Mouse (Mus musculus) frontal cortex, adult 2 months (tissue): ENCODE results near the gene Pusl1. TPM values are rescaled to one million over a fixed set of nuclear protein-coding genes. Genes with fewer than 3 reads are reported as not detected.

ENCODE experiments used
- DNase-seq, 2 experiments: peaks; one replicate each; pipeline ENCODE4 v3.0.0; 2022; ENCODE audit warnings: low spot score in 1 of 2; ENCODE audit errors: extremely low spot score in 1 of 2
- polyA plus RNA-seq: library from polyadenylated mRNA; depleted of rRNA; stranded (reverse); fragments of >200 nt; gene quantifications from 2 replicates; pipeline ENCODE4 v1.2.3, GENCODE M21; 2012; rRNA removed

The Pusl1 gene
- polyA plus RNA-seq, 1 experiment: 86.6 TPM

DNA sequence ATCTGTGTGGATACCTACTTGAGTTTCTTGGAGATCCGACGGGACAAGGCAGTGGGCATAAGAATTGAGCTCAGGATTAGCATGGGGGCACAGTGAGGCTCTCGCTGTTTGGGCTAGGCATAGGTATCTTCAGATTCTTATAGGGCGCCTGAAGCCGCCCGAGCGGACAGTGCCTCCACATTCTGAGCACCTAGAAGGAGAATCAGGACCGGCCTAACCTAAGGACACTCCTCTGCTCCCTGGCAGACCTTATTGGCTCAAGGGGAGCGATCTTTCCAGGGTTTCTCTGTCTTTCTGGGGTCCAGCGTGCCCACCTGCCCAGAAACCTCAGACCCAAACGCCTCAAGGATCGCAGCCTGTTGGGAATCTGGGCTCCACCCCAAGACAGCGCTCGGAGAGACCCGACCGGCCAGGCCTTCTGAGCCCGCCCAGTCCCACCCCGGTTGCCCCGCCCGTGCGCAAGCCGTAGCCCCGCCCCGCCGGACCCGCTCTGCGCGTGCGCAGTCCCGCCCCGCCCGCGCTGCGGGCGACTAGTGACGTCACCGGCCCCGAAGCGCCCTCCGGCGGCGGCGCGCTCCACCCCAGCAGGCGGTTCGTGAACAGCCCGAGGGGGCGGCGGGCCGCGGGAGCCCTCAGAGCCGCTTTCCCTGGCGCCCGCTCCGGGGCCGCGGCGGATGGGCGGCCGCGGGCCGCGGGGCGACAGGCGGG is 44.6 kb downstream of the Pusl1 start, which contains the start of gene Dvl1:
Gene Dvl1 (plus strand): TSS at position 532 of the 708 bp plus-strand sequence.
- DNase-seq: peak; percentile 63 to 96

- DNase-seq: no peak
Observed at GRCm38 (mm10) chr4:155843231-155843630, 48.4 kb downstream of the Pusl1 start.

- DNase-seq: no peak
Observed at GRCm38 (mm10) chr4:155841651-155842270, 49.8 kb downstream of the Pusl1 start.

GRCm38 (mm10) chr4:155841003-155841454 is 50.6 kb downstream of the Pusl1 start:
- no peak for DNase-seq

DNA sequence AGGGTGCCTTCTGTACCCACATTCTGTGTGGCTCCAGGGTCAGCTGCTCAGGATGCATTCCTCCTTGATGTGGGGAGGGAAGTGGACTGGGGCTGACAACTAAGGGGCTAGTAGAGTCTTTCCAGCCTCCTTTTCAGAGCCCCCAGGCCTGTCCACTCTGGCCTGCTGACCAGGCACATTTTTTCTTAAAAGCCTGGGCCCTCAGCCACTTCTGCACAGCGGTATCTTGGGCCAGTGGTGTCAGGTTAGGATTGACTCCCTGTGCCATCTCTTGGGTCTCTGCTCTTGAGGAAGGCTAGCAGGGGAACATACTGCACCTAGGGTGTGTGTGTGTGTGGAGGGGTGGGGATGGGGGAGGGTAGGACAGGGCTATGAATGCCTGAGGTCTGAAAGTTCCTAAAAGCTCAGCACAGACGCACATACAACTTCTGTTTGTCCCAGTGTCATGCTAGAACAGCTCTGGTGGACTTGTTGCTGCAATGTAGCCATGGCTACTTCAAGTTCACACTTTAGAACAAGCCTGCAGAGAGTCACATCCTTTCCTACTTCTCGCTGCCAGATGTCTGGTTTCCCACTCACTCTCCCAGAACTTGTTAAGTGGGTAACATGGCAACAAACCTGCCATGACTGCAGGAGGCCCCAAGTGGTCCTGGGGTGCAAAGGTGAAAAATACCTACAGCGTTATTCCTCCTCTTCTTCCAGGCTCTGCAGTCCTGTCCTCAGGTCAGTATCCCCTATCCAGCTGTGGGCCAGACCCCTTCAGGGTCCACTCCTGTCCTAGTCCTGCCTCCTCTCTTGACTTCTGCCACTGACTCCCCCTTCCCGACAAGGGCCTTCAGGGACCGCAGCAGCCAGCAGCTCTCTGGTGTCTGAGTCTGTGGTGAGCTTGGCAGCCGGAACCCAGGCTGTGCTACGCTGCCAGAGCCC is 51.2 kb downstream of the Pusl1 start:
- DNase-seq: no peak

- no peak for DNase-seq
Observed at GRCm38 (mm10) chr4:155839483-155839910, 52.1 kb downstream of the Pusl1 start, which contains the start of gene Mxra8. Gene Mxra8 (plus strand): TSS chr4:155839680.

DNA sequence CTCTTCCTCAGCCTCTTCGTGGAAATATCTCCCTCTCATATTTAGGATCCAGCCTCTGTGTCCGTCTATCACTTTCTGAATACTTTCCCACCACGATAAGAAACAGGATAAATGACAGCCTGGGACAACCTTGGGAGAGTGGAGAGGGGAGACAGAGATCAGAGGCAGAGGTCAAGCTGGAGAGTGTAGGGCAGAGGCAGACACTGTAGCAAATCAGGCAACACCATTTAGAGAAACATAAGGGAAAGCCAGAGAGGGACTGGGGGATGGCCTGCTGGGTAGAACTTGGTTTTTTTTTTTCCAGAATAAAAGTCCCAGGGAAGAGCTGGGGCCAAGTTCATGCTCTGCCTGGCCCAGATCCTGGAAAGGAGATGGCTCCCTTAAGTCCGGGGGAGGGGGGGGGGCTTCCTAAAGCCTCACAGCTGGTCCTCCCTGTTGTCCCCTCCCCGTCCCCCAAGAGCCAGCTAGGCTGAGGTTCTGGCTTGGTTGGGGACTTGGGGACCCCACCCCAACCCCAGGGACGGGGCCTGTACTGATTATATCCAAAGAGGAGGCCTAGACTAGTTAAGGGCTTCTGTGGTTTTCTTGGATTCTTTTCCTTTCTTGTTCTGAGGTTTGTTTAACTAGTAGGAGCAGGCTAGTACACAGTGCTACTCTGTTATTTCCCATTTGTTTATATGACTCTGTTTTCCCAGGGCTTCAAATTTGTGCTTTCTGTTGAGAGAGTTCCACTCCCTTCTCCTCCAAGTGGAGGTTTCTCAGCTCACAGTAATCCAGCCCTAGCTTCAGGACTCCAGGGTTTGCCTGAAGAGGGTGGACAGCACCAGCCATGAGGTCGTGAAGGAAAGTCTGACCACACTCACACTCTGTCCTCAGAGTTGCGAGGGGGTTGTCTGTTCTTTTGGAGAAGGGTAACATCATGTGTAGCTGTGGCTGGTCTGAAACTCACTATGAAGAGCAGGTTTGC is 53.1 kb downstream of the Pusl1 start:
- DNase-seq: no peak

Other genes with a start within 250 kb of the Pusl1 start
- not detected in 2 replicates for gene Gm10563, start 246.4 kb downstream of the Pusl1 start, polyA plus RNA-seq
- 4.6 TPM in 2 replicates for gene Mmp23, start 238.4 kb downstream of the Pusl1 start, polyA plus RNA-seq
- 136 and 143 TPM in 2 replicates for gene Mib2, start 222.6 kb downstream of the Pusl1 start, polyA plus RNA-seq
- 52.0 and 57.4 TPM in 2 replicates for gene Fndc10, start 197.4 kb downstream of the Pusl1 start, polyA plus RNA-seq
- 134 and 142 TPM in 2 replicates for gene Ssu72, start 187.0 kb downstream of the Pusl1 start, polyA plus RNA-seq
- 62.9 and 63.6 TPM in 2 replicates for gene Tmem240, start 157.0 kb downstream of the Pusl1 start, polyA plus RNA-seq
- 88.4 and 95.8 TPM in 2 replicates for gene Atad3a, start 130.7 kb downstream of the Pusl1 start, polyA plus RNA-seq
- 30.7 and 31.8 TPM in 2 replicates for gene Vwa1, start 117.1 kb downstream of the Pusl1 start, polyA plus RNA-seq
- 24.2 and 26.8 TPM in 2 replicates for gene Tmem88b, start 105.9 kb downstream of the Pusl1 start, polyA plus RNA-seq
- not detected in 2 replicates for gene Ankrd65, start 101.3 kb downstream of the Pusl1 start, polyA plus RNA-seq
- gene Mrpl20, start 88.9 kb downstream of the Pusl1 start, polyA plus RNA-seq: 101 and 116 TPM in 2 replicates
- gene Ccnl2, start 79.3 kb downstream of the Pusl1 start, polyA plus RNA-seq: 127 and 144 TPM in 2 replicates
- 126 and 131 TPM in 2 replicates for gene Aurkaip1, start 60.5 kb downstream of the Pusl1 start, polyA plus RNA-seq
- 19.0 and 19.3 TPM in 2 replicates for gene Mxra8, start 52.1 kb downstream of the Pusl1 start, polyA plus RNA-seq
- 129 and 134 TPM in 2 replicates for gene Dvl1, start 44.4 kb downstream of the Pusl1 start, polyA plus RNA-seq
- gene Tas1r3, start 28.4 kb downstream of the Pusl1 start, polyA plus RNA-seq: 0.36 and 0.38 TPM in 2 replicates
- 19.6 and 22.3 TPM in 2 replicates for gene Cptp, start 22.3 kb downstream of the Pusl1 start, polyA plus RNA-seq
- gene Ints11, start 22.2 kb downstream of the Pusl1 start, polyA plus RNA-seq: 36.9 and 41.1 TPM in 2 replicates
- 101 and 109 TPM in 2 replicates for gene Acap3, start within 50 bp of the Pusl1 start, polyA plus RNA-seq
- gene Ube2j2, start 52.0 kb upstream of the Pusl1 start, polyA plus RNA-seq: 69.5 and 70.8 TPM in 2 replicates
- 14.3 and 17.1 TPM in 2 replicates for gene C1qtnf12, start 70.5 kb upstream of the Pusl1 start, polyA plus RNA-seq
- gene B3galt6, start 100.9 kb upstream of the Pusl1 start, polyA plus RNA-seq: 9.7 and 10.6 TPM in 2 replicates
- 123 and 128 TPM in 2 replicates for gene Sdf4, start 101.1 kb upstream of the Pusl1 start, polyA plus RNA-seq
- 3.6 and 5.9 TPM in 2 replicates for gene Tnfrsf4, start 122.1 kb upstream of the Pusl1 start, polyA plus RNA-seq
- 0.22 and 0.27 TPM in 2 replicates for gene Tnfrsf18, start 134.4 kb upstream of the Pusl1 start, polyA plus RNA-seq
- gene Ttll10, start 167.6 kb upstream of the Pusl1 start, polyA plus RNA-seq: 0.04 and 0.06 TPM in 2 replicates
- 34.8 and 38.7 TPM in 2 replicates for gene 9430015G10Rik, start 218.2 kb upstream of the Pusl1 start, polyA plus RNA-seq
- gene Rnf223, start 238.7 kb upstream of the Pusl1 start, polyA plus RNA-seq: 1.5 and 2.5 TPM in 2 replicates